Comparison of ENCODE assay signal across 17 mouse cellular contexts in genomic region chr9:74656392-74656791, GRCm38 (mm10).
A peak's percentile ranks its signal among the peaks of the same experiment; 100 is the strongest.
DNase-seq lines count a peak whose midpoint lies in the region; ATAC-seq and TF ChIP-seq lines count a peak whose summit lies in the region.
"Had no signal": no experiment of that assay in that cellular context is flagged by ENCODE, and none has a peak within 500 bp of the region (broad histone marks: within the 10 kb centered on the region; RNA-seq: fewer than 3 reads in every experiment).

No protein-coding gene starts in this region.

- no peaks in the 10 kb centered on the region for H3K36me3 ChIP-seq in liver, adult 2 months (ENCODE audit: control insufficient read depth, insufficient read depth, low read length)
- no peaks in the 10 kb centered on the region for H3K36me3 ChIP-seq in liver, embryonic 12.5 days
- H3K36me3 ChIP-seq in midbrain, embryonic 14.5 days (ENCODE audit: control insufficient read depth, insufficient read depth, low read length), result no peaks in the 10 kb centered on the region
- no peaks in the 10 kb centered on the region for H3K36me3 ChIP-seq in midbrain, postnatal 0 days (ENCODE audit: insufficient read depth, low read length)
- H3K36me3 ChIP-seq in liver, postnatal 0 days (replicated peaks; ENCODE audit: insufficient read depth, low read length), result no peaks in the 10 kb centered on the region
- H3K36me3 ChIP-seq: embryonic facial prominence, embryonic 10.5 days; heart, embryonic 15.5 days had no signal

- no peaks in the 10 kb centered on the region for H3K27me3 ChIP-seq in liver, adult 2 months (ENCODE audit: control insufficient read depth, insufficient read depth, low read length)
- no peaks in the 10 kb centered on the region for H3K27me3 ChIP-seq in liver, embryonic 12.5 days (replicated peaks)
- H3K27me3 ChIP-seq in midbrain, embryonic 14.5 days (ENCODE audit: control insufficient read depth, insufficient read depth, low read length), result no peaks in the 10 kb centered on the region
- no peaks in the 10 kb centered on the region for H3K27me3 ChIP-seq in midbrain, postnatal 0 days (ENCODE audit: insufficient read depth, low read length)
- H3K27me3 ChIP-seq in liver, postnatal 0 days (ENCODE audit: insufficient read depth, low read length), result no peaks in the 10 kb centered on the region
- H3K27me3 ChIP-seq: forebrain, embryonic 13.5 days; heart, embryonic 15.5 days had no signal

- peak overlapping the region; percentile 72 for H3K9ac ChIP-seq in liver, adult 2 months (ENCODE audit: low read depth, low read length)
- H3K9ac ChIP-seq in liver, embryonic 12.5 days, result no peak overlapping the region
- H3K9ac ChIP-seq in midbrain, embryonic 14.5 days (replicated peaks; ENCODE audit: low read length), result no peak overlapping the region
- H3K9ac ChIP-seq in midbrain, postnatal 0 days (replicated peaks; ENCODE audit: low read length, poor library complexity, severe bottlenecking), result no peak overlapping the region
- H3K9ac ChIP-seq in liver, postnatal 0 days (replicated peaks), result no peak overlapping the region
- H3K9ac ChIP-seq: forebrain, embryonic 13.5 days; forebrain, postnatal 0 days; heart, embryonic 15.5 days had no signal

- peak overlapping the region; percentile 33; the same call in 1 of the 2 replicates for H3K4me3 ChIP-seq in liver, adult 2 months (ENCODE audit: insufficient read depth, low read depth, low read length)
- no peak overlapping the region for H3K4me3 ChIP-seq in liver, embryonic 12.5 days
- H3K4me3 ChIP-seq in midbrain, embryonic 14.5 days (replicated peaks; ENCODE audit: low read depth, low read length), result no peak overlapping the region
- no peak overlapping the region for H3K4me3 ChIP-seq in midbrain, postnatal 0 days (ENCODE audit: low read depth, low read length)
- no peak overlapping the region for H3K4me3 ChIP-seq in liver, postnatal 0 days (ENCODE audit: low read depth, low read length)
- H3K4me3 ChIP-seq: embryonic facial prominence, embryonic 10.5 days; forebrain, embryonic 13.5 days; heart, adult 2 months; heart, embryonic 15.5 days had no signal

- peak overlapping the region; percentile 86 for H3K27ac ChIP-seq in liver, adult 2 months (replicated peaks; ENCODE audit: insufficient read depth, low read depth, low read length)
- H3K27ac ChIP-seq in liver, embryonic 12.5 days, result no peak overlapping the region
- H3K27ac ChIP-seq in midbrain, embryonic 14.5 days (replicated peaks; ENCODE audit: low read depth, low read length), result no peak overlapping the region
- no peak overlapping the region for H3K27ac ChIP-seq in midbrain, postnatal 0 days (ENCODE audit: low read depth, low read length)
- peak overlapping the region; percentile 73 for H3K27ac ChIP-seq in liver, postnatal 0 days (ENCODE audit: low read depth)
- H3K27ac ChIP-seq: embryonic facial prominence, embryonic 10.5 days; forebrain, embryonic 13.5 days; heart, adult 2 months; heart, embryonic 15.5 days had no signal

- no peak overlapping the region for H3K4me2 ChIP-seq in liver, embryonic 12.5 days
- H3K4me2 ChIP-seq in midbrain, embryonic 14.5 days (ENCODE audit: low read length), result no peak overlapping the region
- H3K4me2 ChIP-seq in midbrain, postnatal 0 days (ENCODE audit: low read depth, low read length, poor library complexity, severe bottlenecking), result no peak overlapping the region
- H3K4me2 ChIP-seq in liver, postnatal 0 days (ENCODE audit: low read depth, low read length), result peak overlapping the region; percentile 29; the same call in 1 of the 2 replicates
- H3K4me2 ChIP-seq: forebrain, embryonic 13.5 days; heart, embryonic 11.5 days; heart, embryonic 15.5 days had no signal

- no peak for TF ChIP-seq POLR2A in liver, adult 2 months (IDR thresholded peaks at IDR 0.05; ENCODE audit: extremely low read depth, insufficient read depth, low read length)

- no peak for ATAC-seq in liver, embryonic 12.5 days
- no peak for ATAC-seq in midbrain, embryonic 14.5 days (ENCODE audit: low FRiP score, low TSS enrichment)
- ATAC-seq in midbrain, postnatal 0 days (ENCODE audit: low FRiP score), result no peak
- ATAC-seq in liver, postnatal 0 days, result peak; percentile 83
- ATAC-seq: forebrain, embryonic 13.5 days; forebrain, postnatal 0 days had no signal

- TF ChIP-seq EP300 in liver, postnatal 0 days (IDR thresholded peaks at IDR 0.05; ENCODE audit: low read depth), result peak; percentile 78

- 27% methylated on average over 10 of the region's 10 CpGs for WGBS in liver, adult 2 months
- WGBS in liver, embryonic 12.5 days (ENCODE audit: insufficient replicate concordance), result 64% methylated on average over 10 of the region's 10 CpGs
- 81% methylated on average over 10 of the region's 10 CpGs for WGBS in midbrain, embryonic 14.5 days
- WGBS in midbrain, postnatal 0 days, result 81% methylated on average over 10 of the region's 10 CpGs
- 51% methylated on average over 10 of the region's 10 CpGs for WGBS in liver, postnatal 0 days (ENCODE audit: insufficient replicate concordance)

- H3K79me2 ChIP-seq in liver, adult 2 months (ENCODE audit: control insufficient read depth, insufficient read depth, low read length), result no peaks in the 10 kb centered on the region

- no peak for TF ChIP-seq CTCF in liver, adult 2 months (IDR thresholded peaks at IDR 0.05; ENCODE audit: low read depth, low read length)
- no peak for TF ChIP-seq CTCF in midbrain, postnatal 0 days (IDR thresholded peaks at IDR 0.05)
- TF ChIP-seq CTCF in liver, postnatal 0 days (IDR thresholded peaks at IDR 0.05; ENCODE audit: low read depth), result 0 out of 2 replicates have a peak, but pooled peaks have one; percentile 1

- H3K9me3 ChIP-seq in liver, embryonic 12.5 days (replicated peaks), result 0 out of 2 replicates have a peak, but pooled peaks cover 3% of the 10 kb centered on the region
- no peaks in the 10 kb centered on the region for H3K9me3 ChIP-seq in midbrain, embryonic 14.5 days (ENCODE audit: control insufficient read depth, low read length)
- H3K9me3 ChIP-seq in midbrain, postnatal 0 days (ENCODE audit: low read length), result no peaks in the 10 kb centered on the region
- H3K9me3 ChIP-seq in liver, postnatal 0 days (ENCODE audit: low read length), result no peaks in the 10 kb centered on the region
- H3K9me3 ChIP-seq: embryonic facial prominence, embryonic 10.5 days; forebrain, embryonic 13.5 days; heart, embryonic 15.5 days had no signal

- DNase-seq in liver, adult 2 months (ENCODE audit: extremely low read depth, low read depth, low spot score), result peak; percentile 96
- DNase-seq in midbrain, embryonic 14.5 days, result peak; percentile 4
- no peak for DNase-seq in midbrain, postnatal 0 days (ENCODE audit: low spot score)
- DNase-seq in liver, postnatal 0 days, result peak; percentile 29
- DNase-seq in lung, postnatal 25 days (ENCODE audit: low spot score), result no peak
- DNase-seq: adrenal gland, adult 2 months; adrenal gland, postnatal 25 days; cerebellum, adult 2 months; forebrain, postnatal 0 days; gastrocnemius, postnatal 14 days; heart, adult 2 months; heart, postnatal 14 days had no signal

- H3K4me1 ChIP-seq in liver, adult 2 months (ENCODE audit: control insufficient read depth, insufficient read depth, low read length), result peaks cover 10% of the 10 kb centered on the region; the same call in 1 of the 2 replicates
- H3K4me1 ChIP-seq in liver, embryonic 12.5 days, result no peaks in the 10 kb centered on the region
- H3K4me1 ChIP-seq in midbrain, embryonic 14.5 days (ENCODE audit: control insufficient read depth, insufficient read depth, low read length), result no peaks in the 10 kb centered on the region
- H3K4me1 ChIP-seq in midbrain, postnatal 0 days (ENCODE audit: insufficient read depth, low read length), result no peaks in the 10 kb centered on the region
- no peaks in the 10 kb centered on the region for H3K4me1 ChIP-seq in liver, postnatal 0 days (ENCODE audit: insufficient read depth)
- H3K4me1 ChIP-seq: embryonic facial prominence, embryonic 10.5 days; forebrain, embryonic 13.5 days; heart, embryonic 15.5 days had no signal

Comparison
In these comparisons a context has a peak if more than half of its experiments do, and no peak if none do; other contexts are left out.
1. DNase-seq: peak in liver, adult 2 months (single experiment), midbrain, embryonic 14.5 days (single experiment) and liver, postnatal 0 days (single experiment); none in midbrain, postnatal 0 days (single experiment) and lung, postnatal 25 days (single experiment).
2. H3K27ac ChIP-seq: peak in liver, adult 2 months (single experiment) and liver, postnatal 0 days (single experiment); none in liver, embryonic 12.5 days (single experiment), midbrain, embryonic 14.5 days (single experiment) and midbrain, postnatal 0 days (single experiment).